Mouse (Mus musculus) E14TG2a.4 (cell line): Measurements from ENCODE around the gene Tmem256.

Experiments
- H3K27me3 ChIP-seq: 2 replicates; pipeline ENCODE4 v1.6.1; 2014; ENCODE audit warnings: low read length, control low read depth; ENCODE audit not compliant: insufficient read depth
- H3K36me3 ChIP-seq: 2 replicates; pipeline ENCODE4 v1.6.1; 2014; ENCODE audit warnings: low read length, control low read depth; ENCODE audit not compliant: insufficient read depth
- H3K4me1 ChIP-seq: replicated peaks from 2 replicates; pipeline ENCODE4 v1.6.1; 2014; ENCODE audit warnings: low read depth, low read length, control low read depth
- H3K4me3 ChIP-seq: replicated peaks from 2 replicates; pipeline ENCODE4 v1.5.1; 2014; ENCODE audit warnings: mild to moderate bottlenecking, low read length
- H3K9me3 ChIP-seq: 2 replicates; pipeline ENCODE4 v1.6.1; 2014; ENCODE audit warnings: low read length, control low read depth
- CTCF ChIP-seq: conservative IDR thresholded peaks from 2 replicates; pipeline ENCODE4 v1.5.1; 2014; ENCODE audit warnings: low read length
- NANOG ChIP-seq: IDR thresholded peaks from 2 replicates; pipeline ENCODE4 v1.6.1; 2014; ENCODE audit warnings: borderline replicate concordance, low read length, mixed read lengths
- POU5F1 ChIP-seq: IDR thresholded peaks from 2 replicates; pipeline ENCODE4 v1.6.1; 2014; ENCODE audit warnings: low read length, borderline replicate concordance

Tmem256 gene

DNA sequence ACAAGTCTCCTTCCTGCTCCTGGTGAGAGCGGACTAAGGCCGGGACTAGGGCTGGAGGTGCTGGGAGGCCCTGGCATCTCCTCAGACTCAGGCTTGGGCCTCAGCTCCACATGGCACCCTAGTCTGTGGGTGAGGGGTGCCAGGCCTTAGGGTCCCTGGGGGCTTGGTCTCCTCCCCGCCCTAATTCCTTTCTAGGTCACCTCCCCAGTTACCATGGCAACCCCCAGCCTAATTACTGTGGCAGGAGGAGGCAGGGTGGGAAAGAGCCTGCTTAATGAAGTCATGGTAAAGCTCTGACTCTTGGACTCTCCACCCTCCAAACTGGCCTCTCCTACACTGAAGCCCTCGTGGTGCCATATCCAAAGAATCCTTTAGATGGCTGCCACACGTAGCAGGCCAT is 9.5 kb upstream of the Tmem256 start:
- Histone ChIP-seq H3K36me3 (peaks cover 38% of the 10 kb centered on the region), H3K9me3 (peaks cover 11% of the 10 kb centered on the region; the same call in 1 of the 2 replicates), H3K27me3 (peaks cover 36% of the 10 kb centered on the region), H3K4me1 (peaks cover 62% of the 10 kb centered on the region), H3K4me3 (no peak overlapping the region)
- no peak for TF ChIP-seq NANOG
- no peak for TF ChIP-seq POU5F1
- no peak for TF ChIP-seq CTCF

DNA sequence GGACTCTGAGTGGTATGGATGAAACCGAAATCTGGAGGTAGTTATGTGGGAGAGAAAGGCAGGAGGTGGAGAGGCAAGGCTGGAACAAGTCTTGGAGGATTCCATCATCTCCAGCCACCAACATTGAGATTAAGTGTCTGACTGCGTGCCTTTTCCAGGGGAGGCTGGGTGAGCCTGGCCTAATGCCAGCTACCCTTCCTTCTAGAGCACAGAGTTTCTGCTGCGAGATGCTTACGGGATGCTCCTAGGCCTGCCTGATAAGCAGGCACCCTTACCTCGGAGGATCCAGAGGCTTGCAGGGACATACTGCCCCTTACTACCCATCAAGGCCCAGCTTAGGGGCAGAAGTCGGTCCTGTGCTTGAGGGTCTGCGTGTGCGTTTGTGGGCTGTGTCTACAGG is 4.8 kb upstream of the Tmem256 start:
- TF ChIP-seq NANOG = no peak
- Histone ChIP-seq H3K4me3 (peak overlapping the region; percentile 81), H3K36me3 (peaks cover 8% of the 10 kb centered on the region)

DNA sequence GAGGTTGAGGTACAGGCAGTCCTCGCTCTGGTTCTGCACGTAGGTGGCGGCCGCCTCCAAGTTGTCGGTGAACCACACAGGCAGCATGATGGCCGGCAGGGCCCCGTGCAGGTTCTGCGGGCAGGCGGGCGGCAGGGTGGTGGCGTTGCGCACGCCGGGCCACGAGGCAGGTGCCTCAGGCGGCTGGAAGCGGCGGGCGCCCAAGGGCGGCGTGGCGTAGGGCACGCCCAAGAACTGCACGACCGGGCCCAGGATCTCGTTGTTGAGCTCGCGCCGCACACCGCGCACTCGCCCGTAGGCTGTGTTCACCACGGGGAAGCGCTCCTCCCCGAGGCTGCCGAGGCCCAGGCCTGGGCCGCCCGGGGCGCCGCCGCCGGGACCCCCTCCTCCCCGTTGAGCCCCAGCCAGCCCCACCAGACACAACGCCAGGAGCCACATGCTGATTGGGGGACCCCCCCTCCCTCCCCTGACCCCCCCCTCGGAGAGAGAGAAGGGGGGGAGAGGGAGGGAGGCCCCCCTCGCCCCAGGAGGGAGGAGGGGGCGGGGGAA is 4.2 kb upstream of the Tmem256 start:
- TF ChIP-seq POU5F1 (no peak), NANOG (no peak), CTCF (no peak)
- Histone ChIP-seq H3K27me3 (peaks cover 58% of the 10 kb centered on the region), H3K9me3 (no peaks in the 10 kb centered on the region), H3K4me1 (peaks cover 61% of the 10 kb centered on the region), H3K36me3 (peaks cover 8% of the 10 kb centered on the region), H3K4me3 (peak overlapping the region; percentile 81)

More for the DNA sequence above, 4.8 kb upstream of the Tmem256 start:
- Histone ChIP-seq H3K9me3 (no peaks in the 10 kb centered on the region), H3K4me1 (peaks cover 62% of the 10 kb centered on the region), H3K27me3 (peaks cover 58% of the 10 kb centered on the region)

DNA sequence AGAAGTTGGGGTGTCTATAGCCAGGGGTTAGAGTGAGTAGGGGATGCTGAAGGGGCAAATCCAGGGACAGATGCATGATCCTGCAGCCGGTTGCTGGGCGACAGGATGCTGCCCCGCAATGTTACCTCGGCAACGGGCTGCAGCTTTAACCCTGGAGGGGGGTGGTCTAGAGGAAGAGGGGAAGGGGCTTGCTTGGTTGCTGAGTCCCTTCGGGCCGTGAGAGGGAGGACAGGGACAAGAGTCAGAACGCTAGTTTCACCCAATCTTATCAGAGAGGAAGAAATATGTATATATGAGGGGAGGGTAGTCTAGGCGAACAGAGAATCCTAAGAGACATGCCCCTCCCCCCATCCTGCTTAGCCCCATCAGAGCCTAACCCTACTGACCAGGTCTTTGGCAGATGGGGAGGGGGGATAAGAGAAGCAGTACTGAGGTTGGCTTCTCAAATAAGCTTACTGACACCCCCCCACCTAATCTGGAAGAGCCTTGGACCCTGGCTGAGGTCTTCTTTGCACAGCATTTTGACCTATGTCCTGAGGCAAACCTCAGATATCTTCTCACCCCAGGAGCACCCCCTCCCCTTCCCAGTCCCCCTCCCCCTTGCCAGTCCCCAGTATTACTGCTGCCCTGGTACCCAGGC is 2.9 kb upstream of the Tmem256 start:
- Histone ChIP-seq H3K27me3 (peaks cover 58% of the 10 kb centered on the region), H3K36me3 (peaks cover 19% of the 10 kb centered on the region), H3K4me1 (peaks cover 56% of the 10 kb centered on the region), H3K4me3 (0 out of 2 replicates have a peak overlapping the region, but pooled peaks have one; percentile 29), H3K9me3 (no peaks in the 10 kb centered on the region)
- TF ChIP-seq POU5F1 = no peak
- no peak for TF ChIP-seq CTCF
- no peak for TF ChIP-seq NANOG

DNA sequence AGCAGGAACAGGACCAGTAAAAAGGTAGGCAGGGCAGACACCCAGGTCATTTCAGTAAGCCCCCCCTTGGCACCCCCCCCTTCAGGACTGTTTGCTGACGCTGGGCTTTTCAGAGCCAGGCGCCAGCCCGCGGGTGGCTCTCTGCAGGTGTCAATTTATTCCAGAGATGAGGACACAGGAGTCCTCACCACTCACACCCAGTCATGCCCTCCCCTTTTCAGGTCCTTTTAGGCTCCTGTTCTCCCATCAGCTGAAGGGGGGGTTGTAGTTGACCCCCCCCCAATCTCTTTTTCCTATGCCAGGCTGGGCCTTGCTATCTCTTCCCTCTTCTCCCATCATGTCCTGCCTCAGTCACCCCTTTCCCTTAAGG is 2.4 kb upstream of the Tmem256 start:
- Histone ChIP-seq H3K9me3 (no peaks in the 10 kb centered on the region), H3K4me1 (peaks cover 51% of the 10 kb centered on the region), H3K36me3 (peaks cover 21% of the 10 kb centered on the region), H3K4me3 (0 out of 2 replicates have a peak overlapping the region, but pooled peaks have one; percentile 29), H3K27me3 (peaks cover 58% of the 10 kb centered on the region)
- TF ChIP-seq NANOG = no peak
- no peak for TF ChIP-seq POU5F1
- TF ChIP-seq CTCF = no peak

DNA sequence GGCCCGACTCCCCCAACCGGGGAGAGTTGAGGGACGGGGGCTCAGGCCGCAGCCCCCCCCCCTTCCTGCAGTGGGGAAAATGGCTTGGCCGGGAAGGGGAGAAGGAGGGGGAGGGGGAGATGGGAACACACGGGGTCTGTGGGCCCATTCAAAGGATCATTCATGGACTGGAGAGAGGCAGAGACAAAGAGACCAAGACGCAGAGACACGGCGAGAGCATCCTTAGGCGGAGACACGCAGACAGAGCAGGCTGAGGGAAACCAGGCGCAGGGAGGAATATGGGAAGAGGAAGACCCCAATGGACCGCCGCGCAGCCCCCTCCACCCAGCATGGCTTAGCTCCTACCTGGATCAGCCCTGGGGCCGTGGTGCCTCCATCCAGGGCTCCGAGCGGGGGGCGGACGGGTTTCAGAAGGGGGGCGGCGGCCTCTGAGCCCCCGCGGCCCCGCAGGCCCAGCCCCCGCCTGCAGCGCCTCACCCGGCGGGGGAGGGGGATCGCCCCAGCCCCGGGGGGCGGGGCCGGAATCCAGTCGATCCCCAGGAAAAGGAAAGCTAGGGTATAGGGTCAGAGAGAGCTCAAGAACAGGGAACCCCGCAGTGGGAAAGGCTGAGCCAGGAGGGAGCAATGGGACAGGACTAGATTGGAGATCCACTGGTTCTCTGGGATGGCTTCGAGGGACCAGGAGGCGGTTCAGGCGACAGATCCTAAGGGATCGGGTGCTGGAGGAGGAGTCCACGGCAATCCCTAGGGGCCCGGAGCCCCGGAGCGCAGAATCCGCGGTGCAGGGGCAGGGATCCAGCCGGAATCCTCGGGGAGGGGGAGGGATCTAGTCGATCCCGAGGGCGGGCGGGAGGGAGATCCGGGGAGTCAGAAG is 1.4 kb upstream of the Tmem256 start:
- Histone ChIP-seq H3K9me3 (no peaks in the 10 kb centered on the region), H3K4me1 (peaks cover 45% of the 10 kb centered on the region), H3K4me3 (peak overlapping the region; percentile 85), H3K36me3 (peaks cover 21% of the 10 kb centered on the region), H3K27me3 (peaks cover 51% of the 10 kb centered on the region)
- TF ChIP-seq CTCF (no peak), POU5F1 (no peak), NANOG (no peak)

DNA sequence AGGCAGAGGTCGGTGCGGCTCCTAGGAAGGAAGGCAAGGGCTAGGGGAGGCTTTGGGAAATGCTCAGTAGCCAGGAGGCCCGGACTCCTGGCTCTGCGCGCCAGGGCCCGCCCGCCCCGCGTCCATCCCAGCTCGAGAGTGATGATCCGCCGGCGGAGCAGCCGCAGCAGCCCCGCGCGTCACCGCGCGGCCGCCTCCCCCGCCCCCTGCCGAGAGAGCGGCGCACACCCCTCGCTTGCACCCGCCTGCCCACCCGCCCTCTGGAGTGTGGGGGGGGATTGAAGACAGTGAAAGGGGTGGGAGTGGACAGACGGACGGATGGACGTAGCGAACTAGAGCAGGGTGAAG is 736 bp upstream of the Tmem256 start, which contains the start of gene Nlgn2:
Gene Nlgn2 (minus strand): TSS at position 181 of the 348 bp plus-strand sequence.
- Histone ChIP-seq H3K4me3 (peak within 1 kb of the TSS; percentile 85), H3K27me3 (peaks cover 45% of the 10 kb centered on the region), H3K36me3 (peaks cover 15% of the 10 kb centered on the region), H3K4me1 (peaks cover 45% of the 10 kb centered on the region), H3K9me3 (no peaks in the 10 kb centered on the region)
- TF ChIP-seq POU5F1 (no peak), CTCF (no peak), NANOG (no peak)

DNA sequence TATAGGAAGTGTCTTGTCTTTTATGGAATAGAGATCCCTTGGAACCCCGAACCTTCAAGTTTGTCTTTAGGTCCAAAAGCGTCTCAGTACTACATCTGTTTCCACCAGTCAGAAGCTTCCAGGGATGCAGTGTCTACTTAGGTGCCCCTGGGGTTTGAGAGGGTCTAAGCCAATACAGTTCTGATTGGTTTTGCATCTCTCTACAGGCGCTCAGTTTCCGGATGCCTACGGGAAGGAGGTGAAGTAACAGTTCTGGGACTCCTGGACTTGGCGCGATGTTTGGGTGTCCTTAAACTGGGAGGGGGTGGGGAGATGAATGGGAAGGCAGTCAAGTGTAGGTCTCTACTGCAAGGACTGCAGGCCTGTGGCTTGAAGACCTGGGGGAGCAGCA is 395 bp downstream of the Tmem256 start:
- no peak for TF ChIP-seq NANOG
- TF ChIP-seq CTCF = no peak
- TF ChIP-seq POU5F1 = no peak

More for the DNA sequence above, 395 bp downstream of the Tmem256 start:
- Histone ChIP-seq H3K27me3 (peaks cover 34% of the 10 kb centered on the region), H3K9me3 (no peaks in the 10 kb centered on the region), H3K36me3 (peaks cover 12% of the 10 kb centered on the region), H3K4me3 (peak overlapping the region; percentile 85), H3K4me1 (peaks cover 39% of the 10 kb centered on the region)
